Mouse (Mus musculus) ES-E14 (cell line): ENCODE results near the gene F11r. TPM values are rescaled to one million over a fixed set of nuclear protein-coding genes. Genes with fewer than 3 reads are reported as not detected.
A peak's percentile ranks its signal among the peaks of the same experiment; 100 is the strongest.

Experiments
- DNase-seq: peaks from one replicate; pipeline ENCODE4 v3.0.0-alpha.2; 2013; ENCODE audit warnings: low read depth, low spot score
- H3K27ac ChIP-seq: 2 replicates; pipeline ENCODE4 v1.5.1; 2012; ENCODE audit warnings: low read depth, mild to moderate bottlenecking, low read length, moderate library complexity, mixed read lengths; ENCODE audit not compliant: poor library complexity, insufficient read depth, severe bottlenecking
- H3K36me3 ChIP-seq: 2 replicates; pipeline ENCODE4 v1.6.1; 2012; ENCODE audit warnings: mild to moderate bottlenecking, low read length, moderate library complexity, mixed read lengths; ENCODE audit not compliant: control insufficient read depth, poor library complexity, insufficient read depth, severe bottlenecking
- H3K4me1 ChIP-seq, 2 experiments: fragments of 150-350 bp in 1 of 2; sonication (generic) in 1 of 2; 2 replicates each; pipeline ENCODE4 v1.6.1; 2012; ENCODE audit warnings: low read length in 2 of 2, mild to moderate bottlenecking in 1 of 2, mixed read lengths in 1 of 2; ENCODE audit not compliant: control insufficient read depth in 2 of 2, insufficient read depth in 2 of 2, poor library complexity in 1 of 2
- H3K4me3 ChIP-seq, 2 experiments: fragments of 150-350 bp in 1 of 2; sonication (generic) in 1 of 2; 2 replicates each; pipeline ENCODE4 v1.5.1; 2012; ENCODE audit warnings: low read length in 2 of 2, low read depth in 1 of 2, mild to moderate bottlenecking in 1 of 2, mixed read lengths in 1 of 2; ENCODE audit not compliant: insufficient read depth in 1 of 2, poor library complexity in 1 of 2, severe bottlenecking in 1 of 2
- H3K9ac ChIP-seq: 2 replicates; pipeline ENCODE4 v1.6.1; 2012; ENCODE audit warnings: low read depth, mild to moderate bottlenecking, low read length, mixed read lengths; ENCODE audit not compliant: poor library complexity, insufficient read depth, severe bottlenecking
- H3K9me3 ChIP-seq: fragments of 150-350 bp; sonication (generic); 2 replicates; pipeline ENCODE4 v1.6.1; 2012; ENCODE audit warnings: low read depth, mild to moderate bottlenecking, low read length; ENCODE audit not compliant: control insufficient read depth, insufficient read depth
- CHD2 ChIP-seq: IDR thresholded peaks from 2 replicates; pipeline ENCODE4 v1.6.1; 2014; ENCODE audit warnings: mild to moderate bottlenecking, low read depth, low read length, inconsistent platforms
- HCFC1 ChIP-seq: IDR thresholded peaks from 2 replicates; pipeline ENCODE4 v1.6.1; 2012; ENCODE audit warnings: low read length, inconsistent platforms, borderline replicate concordance; ENCODE audit not compliant: insufficient read depth
- MAFK ChIP-seq: IDR thresholded peaks from 2 replicates; pipeline ENCODE4 v1.6.1; 2014; ENCODE audit warnings: mild to moderate bottlenecking, low read depth, low read length, inconsistent platforms; ENCODE audit not compliant: insufficient read depth
- ZC3H11A ChIP-seq: IDR thresholded peaks from 2 replicates; pipeline ENCODE4 v1.6.1; 2012; ENCODE audit warnings: low read depth, mild to moderate bottlenecking, inconsistent platforms, low read length, borderline replicate concordance
- ZNF384 ChIP-seq: IDR thresholded peaks from 2 replicates; pipeline ENCODE4 v1.6.1; 2012; ENCODE audit warnings: low read depth, low read length, inconsistent platforms
- in situ Hi-C, 2 experiments: fragments of 600-800 bp; cut with MboI; formaldehyde crosslinking; loops; one replicate each; pipeline ENCODE4 v1.15.1; 2025; ENCODE audit warnings: low sequenced_read_pairs in 2 of 2, inconsistent platforms in 1 of 2; ENCODE audit not compliant: unreplicated experiment in 2 of 2
- total RNA-seq: library from RNA; depleted of rRNA; stranded (reverse); fragments of 300-350 nt; gene quantifications from 2 replicates; pipeline ENCODE4 v1.2.3, GENCODE M21; 2012

The F11r gene
- total RNA-seq, 1 experiment = 74.9 TPM

DNA sequence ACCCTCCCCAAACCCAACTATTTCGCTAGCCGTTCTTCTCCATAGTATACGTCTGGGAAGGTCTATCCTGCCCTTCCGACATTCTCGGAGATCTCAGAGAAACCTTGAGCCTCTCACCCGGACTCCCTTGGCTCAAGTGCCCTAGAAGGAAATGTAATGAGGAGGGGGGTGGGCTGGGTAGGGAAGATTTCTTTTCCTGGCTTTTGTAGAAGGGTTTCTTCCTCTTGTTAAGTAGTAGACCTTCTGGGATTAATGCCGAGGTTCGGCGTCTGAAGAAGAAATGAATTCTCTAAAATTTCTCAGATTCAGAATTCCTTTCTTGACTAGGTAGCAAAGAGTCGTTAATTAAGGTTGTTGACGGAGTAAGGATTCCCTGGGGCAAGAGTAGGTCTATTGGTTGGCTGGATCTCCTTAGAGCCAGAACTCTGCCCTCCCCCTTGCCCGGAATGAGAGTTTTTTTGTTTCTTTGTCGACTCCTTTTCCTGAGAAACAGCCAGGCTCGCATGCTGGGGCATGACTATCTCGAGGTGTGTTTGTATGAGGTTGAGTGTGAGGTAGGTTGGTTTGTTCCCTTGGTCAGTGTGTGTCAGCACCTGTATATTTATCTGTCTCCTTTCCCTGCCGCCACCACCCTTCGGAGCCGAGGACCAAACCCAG, 807 bp downstream of the F11r start:
- no peak for TF ChIP-seq ZC3H11A
- Histone ChIP-seq H3K9ac (peak overlapping the region; percentile 73), H3K36me3 (no peaks in the 10 kb centered on the region), H3K4me3 (peak overlapping the region; percentile 77 to 96), H3K27ac (peak overlapping the region; percentile 9; the same call in 1 of the 2 replicates), H3K4me1 (peaks cover 7 to 20% of the 10 kb centered on the region in 2 experiments; a peak in 3 of 4 replicates), H3K9me3 (no peaks in the 10 kb centered on the region)
- in situ Hi-C loops = no loop called here
- DNase-seq = no peak

DNA sequence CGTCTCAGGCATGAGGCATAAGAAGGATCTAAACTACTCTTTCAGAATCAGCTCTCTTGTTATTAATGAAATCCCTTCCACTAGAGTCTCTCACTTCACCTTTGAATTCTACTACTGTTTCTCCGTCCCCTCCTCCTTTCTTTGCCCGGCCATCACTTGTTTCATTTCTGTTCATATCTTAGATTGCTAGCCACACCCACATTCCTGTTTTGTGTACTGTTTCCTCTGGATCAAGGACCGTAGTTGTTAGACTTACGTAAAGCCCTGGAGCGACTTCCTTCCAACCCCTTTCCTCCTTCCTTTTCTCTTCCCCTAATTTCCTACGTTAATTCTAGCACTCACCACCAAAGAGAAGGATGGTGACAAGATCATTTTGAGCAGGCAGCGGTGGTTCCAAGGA, 1.7 kb downstream of the F11r start:
- in situ Hi-C loops = no loop called here
- H3K4me3 ChIP-seq = peak overlapping the region; percentile 37 to 77; a peak in 3 of 4 replicates
- H3K36me3 ChIP-seq = no peaks in the 10 kb centered on the region; the same call in 1 of the 2 replicates
- H3K27ac ChIP-seq = peak overlapping the region; percentile 18; the same call in 1 of the 2 replicates
- TF ChIP-seq ZNF384 (no peak), HCFC1 (no peak), CHD2 (no peak), MAFK (no peak), ZC3H11A (no peak)
- peaks cover 7 to 20% of the 10 kb centered on the region in 2 experiments; a peak in 3 of 4 replicates for H3K4me1 ChIP-seq
- H3K9me3 ChIP-seq = no peaks in the 10 kb centered on the region
- H3K9ac ChIP-seq = peak overlapping the region; percentile 22; the same call in 1 of the 2 replicates
- no peak for DNase-seq

DNA sequence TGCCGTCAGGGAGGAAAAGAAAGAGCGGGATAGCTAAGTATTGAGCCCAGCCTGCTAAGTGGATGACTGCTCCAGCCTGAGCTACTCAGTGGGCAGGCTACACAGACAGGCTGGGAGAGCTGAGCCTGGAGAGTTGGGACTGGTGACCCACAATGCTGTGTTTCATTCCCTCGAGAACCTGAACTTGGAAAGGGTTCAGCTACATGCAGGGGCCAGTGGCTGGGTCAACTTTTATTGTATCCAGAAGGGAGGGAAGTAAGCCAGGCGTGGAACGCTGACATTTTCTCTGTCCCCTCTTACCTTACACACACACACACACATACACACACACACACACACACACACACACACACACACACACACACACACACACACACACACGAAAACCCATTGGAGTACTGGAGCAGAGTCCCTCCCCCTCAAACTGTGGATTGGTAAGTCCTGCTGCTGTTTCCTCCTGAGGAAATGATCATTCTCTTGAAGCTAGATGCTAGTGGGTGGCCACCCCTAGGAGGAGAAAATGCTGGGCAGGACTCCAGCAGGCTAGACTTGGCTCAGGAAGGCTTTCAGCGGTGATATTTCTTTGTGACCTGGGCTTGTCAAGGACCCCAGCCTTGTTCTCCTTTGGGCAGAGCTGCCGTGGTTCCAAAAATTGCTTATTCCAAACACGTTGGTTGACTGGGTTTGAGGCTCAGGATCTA, 2.8 kb downstream of the F11r start:
- DNase-seq = no peak
- Histone ChIP-seq H3K4me1 (peaks cover 7 to 20% of the 10 kb centered on the region in 2 experiments; a peak in 3 of 4 replicates), H3K9me3 (no peaks in the 10 kb centered on the region), H3K27ac (no peak overlapping the region), H3K9ac (peak overlapping the region; percentile 18; the same call in 1 of the 2 replicates), H3K36me3 (no peaks in the 10 kb centered on the region; the same call in 1 of the 2 replicates), H3K4me3 (peak overlapping the region in 1 of 2 experiments; percentile 77; a peak in 1 of 4 replicates)
- in situ Hi-C loops = no loop called here
- TF ChIP-seq MAFK = no peak

DNA sequence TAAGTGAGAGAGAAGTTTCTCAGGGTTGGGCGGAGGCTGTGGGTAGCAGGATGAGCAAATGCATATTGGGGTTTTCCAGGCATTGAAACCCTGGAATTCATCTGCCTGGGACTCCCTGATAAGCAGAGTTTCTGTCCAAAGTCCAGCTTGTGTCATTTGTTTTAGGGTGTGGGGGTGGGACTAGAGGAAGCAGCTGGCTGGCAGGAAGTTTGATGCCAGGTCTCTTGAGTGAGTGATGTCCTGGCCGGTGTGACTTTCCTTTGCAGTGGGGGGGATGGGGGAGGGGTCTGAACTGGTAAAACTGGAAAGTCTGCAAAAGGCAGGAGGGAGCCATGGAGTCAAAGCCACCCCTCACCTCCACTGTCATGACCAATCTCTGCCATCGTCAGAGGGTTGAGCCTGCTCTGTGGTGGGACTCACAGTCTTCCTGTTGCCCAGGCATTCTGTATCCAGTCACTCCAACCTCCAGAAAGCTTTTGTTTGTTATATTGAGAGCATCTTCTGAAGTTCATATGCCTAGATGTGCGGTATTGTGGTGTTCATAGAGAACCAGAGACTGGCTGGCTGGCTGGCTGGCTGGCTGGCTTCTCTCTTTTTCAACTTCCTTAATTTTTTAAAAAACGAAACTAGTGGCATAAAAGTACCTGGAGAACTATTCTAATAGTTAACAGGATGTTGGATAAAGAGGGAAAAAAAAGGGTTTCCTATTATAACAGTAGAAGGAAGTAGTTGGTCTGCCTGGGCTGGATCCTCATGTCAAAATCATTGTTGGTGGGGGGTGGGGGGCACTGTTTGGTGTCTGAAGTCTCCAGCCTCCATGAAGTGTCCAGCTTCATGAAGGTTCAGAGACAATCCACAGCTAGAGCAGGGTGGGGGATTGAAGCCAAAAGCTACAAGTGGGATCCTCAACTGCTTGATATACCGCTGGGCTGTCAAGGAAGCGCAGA, 4.4 kb downstream of the F11r start:
- Histone ChIP-seq H3K9ac (no peak overlapping the region), H3K27ac (0 out of 2 replicates have a peak overlapping the region, but pooled peaks have one; percentile 37)

More for the DNA sequence above, 4.4 kb downstream of the F11r start:
- Histone ChIP-seq H3K4me3 (no peak overlapping the region), H3K9me3 (no peaks in the 10 kb centered on the region), H3K36me3 (no peaks in the 10 kb centered on the region; the same call in 1 of the 2 replicates), H3K4me1 (peaks cover 7 to 20% of the 10 kb centered on the region in 2 experiments; a peak in 3 of 4 replicates)
- in situ Hi-C loops = no loop called here
- no peak for DNase-seq
- no peak for TF ChIP-seq ZNF384
- no peak for TF ChIP-seq MAFK
- no peak for TF ChIP-seq CHD2
- TF ChIP-seq HCFC1 = no peak
- no peak for TF ChIP-seq ZC3H11A
